Mouse (Mus musculus) liver, postnatal 0 days (tissue): ENCODE results near the gene Gm20388. TPM values are rescaled to one million over a fixed set of nuclear protein-coding genes. Genes with fewer than 3 reads are reported as not detected.
A peak's percentile ranks its signal among the peaks of the same experiment; 100 is the strongest.

Experiments used
- ATAC-seq: fragments of 200-750 bp; cut with Nextera tagmentation; 2 replicates; pipeline ENCODE4 v1.8.0; 2017; ENCODE audit warnings: mild to moderate bottlenecking, moderate library complexity
- DNase-seq: peaks from one replicate; pipeline ENCODE4 v3.0.0-alpha.2; 2016
- H3K27ac ChIP-seq: fragments of 300-500 bp; sonication (generic); 2 replicates; pipeline ENCODE4 v1.5.1; 2014; ENCODE audit warnings: antibody characterized with exemption, moderate library complexity, mild to moderate bottlenecking, low read depth
- H3K27me3 ChIP-seq: fragments of 300-500 bp; sonication (generic); 2 replicates; pipeline ENCODE4 v1.6.1; 2014; ENCODE audit warnings: low read length, control low read depth, mixed read lengths; ENCODE audit not compliant: insufficient read depth
- H3K36me3 ChIP-seq: fragments of 300-500 bp; sonication (generic); replicated peaks from 2 replicates; pipeline ENCODE4 v1.6.1; 2014; ENCODE audit warnings: mild to moderate bottlenecking, control low read depth, low read length, moderate library complexity, mixed read lengths; ENCODE audit not compliant: insufficient read depth
- H3K4me1 ChIP-seq: fragments of 300-500 bp; sonication (generic); 2 replicates; pipeline ENCODE4 v1.6.1; 2014; ENCODE audit warnings: antibody characterized with exemption, mild to moderate bottlenecking, control low read depth; ENCODE audit not compliant: insufficient read depth
- H3K4me2 ChIP-seq: fragments of 300-500 bp; sonication (generic); 2 replicates; pipeline ENCODE4 v1.6.1; 2014; ENCODE audit warnings: low read depth, mild to moderate bottlenecking, low read length, moderate library complexity, mixed read lengths
- H3K4me3 ChIP-seq: fragments of 300-500 bp; sonication (generic); 2 replicates; pipeline ENCODE4 v1.5.1; 2014; ENCODE audit warnings: low read depth, low read length
- H3K9ac ChIP-seq: fragments of 300-500 bp; sonication (generic); replicated peaks from 2 replicates; pipeline ENCODE4 v1.6.1; 2014; ENCODE audit warnings: mild to moderate bottlenecking, moderate library complexity
- H3K9me3 ChIP-seq: fragments of 300-500 bp; sonication (generic); 2 replicates; pipeline ENCODE4 v1.6.1; 2016; ENCODE audit warnings: mild to moderate bottlenecking, control low read depth, low read length, mixed read lengths
- CTCF ChIP-seq: sonication (generic); IDR thresholded peaks from 2 replicates; pipeline ENCODE4 v1.5.1; 2016; ENCODE audit warnings: antibody characterized with exemption, low read depth
- EP300 ChIP-seq: IDR thresholded peaks from 2 replicates; pipeline ENCODE4 v1.6.1; 2016; ENCODE audit warnings: antibody characterized with exemption, low read depth, mild to moderate bottlenecking
- WGBS: fragments of 180-500 bp; shearing (Covaris S2); extraction: QIAGEN DNeasy Blood & Tissue Kit; methylation state at CpG from one replicate; pipeline ENCODE4 v1.1.7; 2014; ENCODE audit not compliant: insufficient replicate concordance; 5-methylcytosine and 5-hydroxymethylcytosine counted together
- polyA plus RNA-seq: library from polyadenylated mRNA; unstranded; fragments of >200 nt; fragmentation: Nextera tagmentation; extraction: Ambion mirVana; gene quantifications from 2 replicates; pipeline ENCODE4 v1.2.1, GENCODE M21; 2015

Gene Gm20388
- polyA plus RNA-seq, 1 experiment from 2014 or later, result not detected

DNA sequence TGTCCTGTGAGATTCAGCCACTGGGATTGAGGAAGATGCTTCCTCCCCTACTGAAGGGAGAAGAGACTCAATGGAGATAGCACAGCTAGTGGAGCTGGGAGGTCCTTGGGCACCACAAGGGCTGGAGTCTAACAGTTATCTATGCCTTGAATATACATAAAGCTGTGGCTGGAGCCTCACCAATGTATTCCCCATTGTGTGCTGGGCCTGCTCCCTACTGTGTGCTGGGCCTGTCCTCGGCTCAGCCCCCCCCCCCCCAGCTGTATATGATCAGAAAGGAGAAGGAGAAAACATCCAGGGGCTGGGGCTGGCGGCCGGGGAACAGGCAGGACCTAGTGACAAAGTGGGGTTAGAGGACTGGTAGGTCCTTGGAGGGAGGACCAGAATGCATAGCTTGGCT lies 2824.5 kb downstream of the Gm20388 start:
- H3K27me3 ChIP-seq, result peaks cover 16% of the 10 kb centered on the region
- 65% methylated on average over 3 of the region's 3 CpGs for WGBS
- H3K4me3 ChIP-seq, result no peak overlapping the region
- no peak overlapping the region for H3K9ac ChIP-seq
- TF ChIP-seq EP300, result no peak
- TF ChIP-seq CTCF, result no peak
- H3K4me1 ChIP-seq, result peaks cover 14% of the 10 kb centered on the region
- H3K9me3 ChIP-seq, result no peaks in the 10 kb centered on the region
- no peak overlapping the region for H3K27ac ChIP-seq
- no peak overlapping the region for H3K4me2 ChIP-seq
- ATAC-seq (no peak), DNase-seq (no peak)
- no peaks in the 10 kb centered on the region for H3K36me3 ChIP-seq

DNA sequence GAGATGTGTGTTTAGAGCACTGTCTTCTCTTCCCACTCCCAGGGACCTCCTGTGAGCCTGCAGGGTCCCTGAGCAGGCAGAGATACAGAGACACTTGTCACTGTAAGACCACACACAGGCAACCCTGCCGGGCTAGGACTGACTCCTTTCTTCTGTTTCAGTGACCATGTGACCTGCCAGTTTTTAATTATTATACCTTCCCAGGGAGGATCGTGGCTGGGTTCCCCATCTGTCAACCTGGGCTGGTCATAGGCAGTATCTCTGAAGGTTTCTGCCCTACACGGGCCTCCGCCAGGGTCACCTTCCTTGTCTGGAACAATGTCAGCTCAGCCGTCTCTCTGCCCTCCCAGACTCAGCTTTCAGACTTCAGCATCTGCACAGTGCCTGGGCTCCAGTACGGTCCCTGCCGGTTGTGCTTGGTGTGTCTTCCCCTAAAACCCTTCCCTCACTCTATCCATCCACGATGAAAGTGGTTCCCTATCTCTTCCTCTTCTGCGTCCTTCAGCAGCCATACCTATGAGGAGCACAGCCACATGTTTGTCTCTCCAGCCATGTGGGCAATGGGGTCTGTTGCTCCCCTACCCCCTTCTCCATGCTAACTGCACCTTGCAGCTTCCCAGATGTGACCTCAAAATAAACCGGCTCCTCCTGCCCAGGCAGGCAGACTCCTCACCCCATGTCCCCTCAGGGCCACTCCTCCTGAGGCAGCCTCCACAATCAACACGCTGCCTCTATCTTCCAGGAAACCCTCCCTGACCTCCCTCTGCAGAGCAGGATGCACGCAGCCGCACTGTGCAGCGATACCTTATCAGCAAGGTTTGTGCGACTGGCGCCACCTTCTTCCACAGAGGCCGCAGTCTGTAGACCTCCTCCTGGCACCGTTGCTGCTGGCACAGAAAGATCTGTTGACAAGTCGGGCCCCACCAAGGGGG lies 2825.2 kb downstream of the Gm20388 start:
- no peaks in the 10 kb centered on the region for H3K9me3 ChIP-seq
- ATAC-seq, result peak; percentile 80
- no peak overlapping the region for H3K27ac ChIP-seq
- H3K27me3 ChIP-seq, result peaks cover 18% of the 10 kb centered on the region
- TF ChIP-seq EP300, result peak; percentile 73
- TF ChIP-seq CTCF, result peak; percentile 34
- peak; percentile 55 for DNase-seq
- H3K4me2 ChIP-seq, result peak overlapping the region; percentile 41
- H3K4me3 ChIP-seq, result no peak overlapping the region
- WGBS, result 23% methylated on average over 19 of the region's 19 CpGs
- H3K36me3 ChIP-seq, result no peaks in the 10 kb centered on the region
- no peak overlapping the region for H3K9ac ChIP-seq
- H3K4me1 ChIP-seq, result peaks cover 19% of the 10 kb centered on the region

DNA sequence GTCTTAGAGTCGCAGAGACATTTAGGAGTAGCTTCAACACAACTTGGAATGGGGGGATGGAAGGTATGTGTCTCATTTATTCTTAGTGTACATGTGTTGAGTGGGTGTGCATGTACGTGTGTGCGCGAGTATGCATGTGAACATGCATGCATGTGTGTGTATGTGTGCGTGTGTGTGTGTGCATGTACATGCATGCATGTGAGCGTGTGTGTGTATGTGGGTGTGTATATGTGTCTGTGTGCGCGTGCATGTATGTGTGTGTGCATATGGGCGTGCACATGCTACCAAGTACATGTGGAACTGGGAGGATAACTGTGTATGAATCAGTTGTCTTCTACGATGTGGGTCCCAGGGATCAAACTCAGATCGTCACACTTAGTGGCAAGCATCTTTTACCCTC lies 2826.0 kb downstream of the Gm20388 start:
- Histone ChIP-seq H3K4me3 (no peak overlapping the region), H3K4me1 (peaks cover 19% of the 10 kb centered on the region), H3K27me3 (peaks cover 22% of the 10 kb centered on the region), H3K27ac (no peak overlapping the region), H3K36me3 (no peaks in the 10 kb centered on the region), H3K9ac (no peak overlapping the region), H3K9me3 (no peaks in the 10 kb centered on the region), H3K4me2 (peak overlapping the region; percentile 41)
- WGBS, result 77% methylated on average over 11 of the region's 11 CpGs
- DNase-seq, result no peak
- ATAC-seq, result no peak
- TF ChIP-seq EP300, result no peak
- no peak for TF ChIP-seq CTCF

DNA sequence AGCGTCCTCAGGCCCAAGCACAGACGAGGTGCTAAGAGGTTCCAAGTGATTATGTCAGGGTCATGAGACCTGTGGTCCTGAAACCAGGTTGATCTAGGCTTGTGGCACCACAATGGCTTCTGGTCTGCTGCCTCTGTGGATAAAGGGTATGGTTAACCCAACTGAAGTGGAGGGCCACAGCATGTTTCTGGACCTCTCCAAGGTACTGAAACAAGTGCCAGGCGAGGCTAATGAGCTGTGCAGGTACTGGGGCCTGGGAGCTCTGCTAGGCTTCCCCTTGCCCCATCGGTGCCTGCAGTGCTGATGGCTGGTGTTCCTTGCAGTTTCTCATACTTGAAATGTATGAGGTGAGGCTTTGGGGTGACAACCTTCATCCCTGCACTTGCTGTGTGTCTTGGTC lies 2826.4 kb downstream of the Gm20388 start:
- Histone ChIP-seq H3K4me3 (no peak overlapping the region), H3K4me2 (no peak overlapping the region), H3K9me3 (no peaks in the 10 kb centered on the region), H3K27ac (no peak overlapping the region), H3K9ac (no peak overlapping the region), H3K4me1 (peaks cover 19% of the 10 kb centered on the region), H3K27me3 (peaks cover 26% of the 10 kb centered on the region), H3K36me3 (no peaks in the 10 kb centered on the region)
- ATAC-seq, result no peak
- DNase-seq, result no peak
- TF ChIP-seq CTCF (no peak), EP300 (no peak)
- WGBS, result 50% methylated on average over 4 of the region's 4 CpGs

DNA sequence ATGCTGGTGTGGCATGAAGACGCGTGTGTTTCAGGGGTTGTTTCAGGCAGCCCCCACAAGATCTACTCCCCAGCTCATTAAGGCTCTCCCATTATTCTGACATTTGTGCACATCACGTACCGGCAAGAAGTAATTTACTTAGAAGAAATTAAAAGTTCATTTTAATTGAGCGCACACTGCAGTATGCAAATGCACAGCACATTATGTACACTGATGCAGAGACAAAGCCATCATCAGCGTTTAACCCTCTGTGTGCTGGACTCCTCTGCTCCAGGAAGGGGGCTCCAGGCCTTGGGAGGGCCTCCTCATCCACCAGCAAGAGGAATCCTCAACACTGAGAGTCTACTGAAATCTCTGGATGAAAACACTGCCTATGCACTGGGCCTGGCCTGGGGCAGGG lies 2827.2 kb downstream of the Gm20388 start:
- ATAC-seq, result no peak
- Histone ChIP-seq H3K27me3 (peaks cover 33% of the 10 kb centered on the region), H3K4me1 (peaks cover 19% of the 10 kb centered on the region)

DNA sequence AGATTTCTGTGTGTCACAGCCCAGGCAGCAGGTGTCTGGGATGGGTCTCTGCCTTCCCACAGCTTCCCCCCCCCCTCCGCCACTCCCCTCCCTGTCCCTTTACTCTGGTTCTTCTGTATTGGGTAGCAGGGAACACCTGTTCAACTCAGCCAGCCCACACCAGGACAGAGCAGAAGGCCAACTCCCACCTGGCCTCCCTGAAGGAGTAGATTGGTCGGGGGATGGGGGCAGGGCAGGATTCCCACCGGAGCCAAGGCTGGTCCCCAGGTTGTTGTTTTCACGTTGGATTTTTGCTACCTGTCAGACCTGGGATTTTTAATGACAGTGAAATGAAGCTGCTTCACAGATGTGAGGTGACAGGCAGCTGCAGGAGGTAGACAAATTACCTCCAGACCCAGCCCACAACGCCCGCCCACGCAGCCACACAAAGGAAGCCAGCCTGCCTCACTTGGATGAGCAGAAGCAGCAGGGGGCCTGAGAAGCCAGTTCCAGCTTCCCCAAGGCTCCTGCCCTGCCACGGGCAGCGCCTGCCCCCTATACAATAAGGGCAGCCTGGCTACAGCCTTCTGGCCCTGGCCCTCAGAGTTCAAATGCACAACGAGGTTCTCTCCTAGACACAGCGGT lies 2828.6 kb downstream of the Gm20388 start:
- no peaks in the 10 kb centered on the region for H3K9me3 ChIP-seq
- 32% methylated on average over 11 of the region's 11 CpGs for WGBS
- H3K27me3 ChIP-seq, result peaks cover 38% of the 10 kb centered on the region
- no peak for TF ChIP-seq CTCF
- TF ChIP-seq EP300, result no peak
- H3K4me1 ChIP-seq, result peaks cover 19% of the 10 kb centered on the region
- no peak overlapping the region for H3K4me3 ChIP-seq
- ATAC-seq, result no peak
- H3K4me2 ChIP-seq, result no peak overlapping the region
- H3K36me3 ChIP-seq, result no peaks in the 10 kb centered on the region
- peak; percentile 52 for DNase-seq
- H3K9ac ChIP-seq, result no peak overlapping the region
- H3K27ac ChIP-seq, result no peak overlapping the region

More for the DNA sequence above, 2827.2 kb downstream of the Gm20388 start:
- DNase-seq, result no peak
- TF ChIP-seq CTCF (no peak), EP300 (no peak)
- no peak overlapping the region for H3K27ac ChIP-seq
- H3K4me3 ChIP-seq, result no peak overlapping the region
- H3K36me3 ChIP-seq, result no peaks in the 10 kb centered on the region
- H3K9me3 ChIP-seq, result no peaks in the 10 kb centered on the region
- WGBS, result 79% methylated on average over 6 of the region's 6 CpGs
- H3K9ac ChIP-seq, result no peak overlapping the region
- H3K4me2 ChIP-seq, result no peak overlapping the region
